Mouse (Mus musculus): ENCODE data around the gene Myo1h. TPM values are rescaled to one million over a fixed set of nuclear protein-coding genes. Genes with fewer than 3 reads are reported as not detected.

Myo1h gene
- polyA plus RNA-seq, 1 experiment from 2014 or later = 2.0 TPM

- peaks cover 8% of the 10 kb centered on the region; the same call in 1 of the 2 replicates for H3K27me3 ChIP-seq
- no peaks in the 10 kb centered on the region for H3K9me3 ChIP-seq (replicated peaks)
- no peaks in the 10 kb centered on the region for H3K36me3 ChIP-seq
- H3K4me3 ChIP-seq = no peak overlapping the region
- H3K4me2 ChIP-seq = peak overlapping the region; percentile 30; the same call in 1 of the 2 replicates
- 22% methylated on average over 16 of the region's 16 CpGs for whole genome bisulfite sequencing
- H3K27ac ChIP-seq = no peak overlapping the region
- 0 out of 2 replicates have a peak, but pooled peaks cover 6% of the 10 kb centered on the region for H3K4me1 ChIP-seq (replicated peaks)
- no peak for ATAC-seq (replicated peaks; ENCODE audit: insufficient number of reproducible peaks, insufficient read depth, low FRiP score, low read depth)
- H3K9ac ChIP-seq = no peak overlapping the region
Observed at GRCm38 (mm10) chr5:114323791-114324507, 35.0 kb downstream of the Myo1h start.

- Histone ChIP-seq H3K27ac (no peak overlapping the region), H3K4me2 (no peak overlapping the region), H3K4me3 (no peak overlapping the region), H3K36me3 (no peaks in the 10 kb centered on the region), H3K9me3 (replicated peaks) (no peaks in the 10 kb centered on the region), H3K4me1 (replicated peaks) (no peaks in the 10 kb centered on the region), H3K9ac (no peak overlapping the region), H3K27me3 (no peaks in the 10 kb centered on the region)
- ATAC-seq (replicated peaks; ENCODE audit: insufficient number of reproducible peaks, insufficient read depth, low FRiP score, low read depth) = no peak
- WGBS = 58% methylated on average over 5 of the region's 5 CpGs
Observed at GRCm38 (mm10) chr5:114342996-114343395, 54.0 kb downstream of the Myo1h start.

DNA sequence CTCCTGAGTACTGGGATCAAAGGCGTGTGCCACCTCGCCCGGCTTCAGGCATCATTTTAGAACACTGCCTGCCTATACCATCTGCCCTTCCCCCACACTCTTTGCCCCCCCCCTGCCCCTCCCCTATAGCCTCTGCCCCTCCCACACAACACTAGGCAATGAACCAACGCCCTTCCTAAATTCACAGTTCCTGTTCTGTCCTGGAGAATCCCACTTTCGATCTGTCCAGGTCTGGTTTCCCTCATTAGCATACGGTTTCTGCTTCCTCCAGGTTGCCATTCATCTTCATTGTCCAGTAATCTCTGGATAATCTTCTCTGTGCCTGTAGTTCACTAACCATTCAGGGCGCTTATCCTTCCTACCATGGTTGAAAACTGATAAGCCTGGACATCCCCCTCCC lies 54.6 kb downstream of the Myo1h start:
- H3K9me3 ChIP-seq (replicated peaks) = no peaks in the 10 kb centered on the region
- WGBS = 82% methylated on average over 7 of the region's 7 CpGs
- no peak for ATAC-seq (replicated peaks; ENCODE audit: insufficient number of reproducible peaks, insufficient read depth, low FRiP score, low read depth)

DNA sequence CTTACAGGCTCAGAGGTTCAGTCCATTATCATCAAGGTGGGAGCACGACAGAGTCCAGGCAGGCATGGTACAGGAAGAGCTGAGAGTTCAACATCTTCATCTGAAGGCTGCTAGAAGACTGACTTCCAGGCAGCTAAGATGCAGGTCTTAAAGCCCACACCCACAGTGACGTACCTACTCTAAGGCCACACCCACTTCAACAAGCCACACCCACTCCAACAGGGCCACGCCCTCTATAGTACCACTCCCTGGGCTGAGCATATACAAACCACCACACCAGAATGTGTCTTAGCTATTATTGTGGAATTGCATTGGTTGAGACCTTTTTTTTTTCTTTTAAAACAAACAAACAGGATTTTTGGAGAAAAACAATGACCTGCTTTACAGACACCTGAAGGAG lies 56.6 kb downstream of the Myo1h start:
- ATAC-seq (replicated peaks; ENCODE audit: insufficient number of reproducible peaks, insufficient read depth, low FRiP score, low read depth) = no peak
- H3K4me2 ChIP-seq = no peak overlapping the region
- WGBS = 56% methylated on average over 3 of the region's 3 CpGs

More for the DNA sequence above, 54.6 kb downstream of the Myo1h start:
- Histone ChIP-seq H3K36me3 (no peaks in the 10 kb centered on the region), H3K9ac (no peak overlapping the region), H3K4me3 (no peak overlapping the region), H3K4me1 (replicated peaks) (no peaks in the 10 kb centered on the region), H3K27ac (no peak overlapping the region), H3K4me2 (no peak overlapping the region), H3K27me3 (no peaks in the 10 kb centered on the region)

DNA sequence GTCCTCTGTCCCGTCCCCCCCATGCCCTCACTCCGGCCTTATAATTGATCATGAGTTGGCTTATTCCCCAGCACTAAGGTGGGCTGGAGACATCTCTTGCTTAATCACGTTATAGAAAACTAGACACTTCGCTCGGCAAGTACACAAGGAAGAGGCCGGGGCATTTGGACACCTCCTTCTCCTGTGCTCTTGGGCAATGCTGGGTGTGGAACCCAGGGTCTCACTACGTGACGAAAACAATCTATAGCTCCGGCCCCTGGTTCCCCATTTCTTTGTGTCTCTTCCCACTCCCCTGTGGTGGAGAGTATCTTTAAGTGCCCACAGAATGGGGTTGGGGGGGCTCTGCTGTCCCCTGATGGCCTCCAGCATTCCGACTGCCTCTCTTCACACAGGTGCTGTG lies 58.0 kb downstream of the Myo1h start:
- ATAC-seq (replicated peaks; ENCODE audit: insufficient number of reproducible peaks, insufficient read depth, low FRiP score, low read depth) = no peak
- H3K4me2 ChIP-seq = no peak overlapping the region
- H3K4me1 ChIP-seq (replicated peaks) = no peaks in the 10 kb centered on the region
- H3K9ac ChIP-seq = no peak overlapping the region
- 71% methylated on average over 10 of the region's 10 CpGs for WGBS
- H3K27ac ChIP-seq = no peak overlapping the region
- H3K4me3 ChIP-seq = no peak overlapping the region
- no peaks in the 10 kb centered on the region for H3K9me3 ChIP-seq (replicated peaks)
- H3K36me3 ChIP-seq = no peaks in the 10 kb centered on the region
- H3K27me3 ChIP-seq = peaks cover 16% of the 10 kb centered on the region; the same call in 1 of the 2 replicates

More for the DNA sequence above, 56.6 kb downstream of the Myo1h start:
- Histone ChIP-seq H3K4me3 (no peak overlapping the region), H3K27me3 (0 out of 2 replicates have a peak, but pooled peaks cover 10% of the 10 kb centered on the region), H3K9ac (no peak overlapping the region), H3K27ac (no peak overlapping the region), H3K9me3 (replicated peaks) (no peaks in the 10 kb centered on the region), H3K4me1 (replicated peaks) (no peaks in the 10 kb centered on the region), H3K36me3 (no peaks in the 10 kb centered on the region)

- Histone ChIP-seq H3K9ac (no peak overlapping the region), H3K4me3 (no peak overlapping the region), H3K4me2 (no peak overlapping the region), H3K9me3 (replicated peaks) (no peaks in the 10 kb centered on the region), H3K36me3 (no peaks in the 10 kb centered on the region), H3K27ac (no peak overlapping the region), H3K4me1 (replicated peaks) (no peaks in the 10 kb centered on the region), H3K27me3 (peaks cover 20% of the 10 kb centered on the region; the same call in 1 of the 2 replicates)
- 62% methylated on average over 10 of the region's 10 CpGs for WGBS
- no peak for ATAC-seq (replicated peaks; ENCODE audit: insufficient number of reproducible peaks, insufficient read depth, low FRiP score, low read depth)
Observed at GRCm38 (mm10) chr5:114351490-114351889, 62.5 kb downstream of the Myo1h start.

DNA sequence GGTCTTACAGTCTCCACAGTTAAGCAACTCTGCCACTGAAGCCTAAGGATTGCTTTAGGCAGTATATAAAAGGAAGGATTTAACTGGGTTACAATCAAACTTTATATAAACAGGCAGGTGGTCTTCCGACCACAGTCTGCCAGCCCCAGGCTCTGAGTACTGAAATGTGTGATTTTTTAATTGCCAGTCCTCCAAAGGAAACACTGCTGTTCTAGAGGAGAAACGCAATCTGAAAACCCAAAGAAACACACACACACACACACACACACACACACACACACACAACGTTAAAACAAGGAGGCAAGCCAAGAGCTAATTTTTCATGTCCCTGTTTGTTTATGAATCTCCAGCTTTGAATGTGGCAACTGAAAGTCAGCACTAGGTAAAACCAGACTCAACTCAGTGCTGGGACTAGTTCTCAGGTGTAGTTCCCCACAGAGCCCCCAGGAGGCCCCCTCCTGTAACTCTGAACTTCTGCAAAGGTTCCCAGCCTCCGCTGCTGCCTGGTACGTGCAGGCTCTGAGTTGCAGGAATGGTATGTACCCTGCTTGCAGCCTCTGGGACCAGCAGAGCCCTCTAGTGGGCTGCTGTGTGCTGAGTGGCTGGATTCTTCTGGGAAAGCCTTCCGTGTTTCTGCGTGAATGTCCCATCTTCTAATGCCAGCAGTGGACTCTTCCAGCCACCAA lies 67.4 kb downstream of the Myo1h start:
- Histone ChIP-seq H3K27ac (peak overlapping the region; percentile 74), H3K9me3 (replicated peaks) (no peaks in the 10 kb centered on the region), H3K4me1 (replicated peaks) (peaks cover 11% of the 10 kb centered on the region), H3K4me2 (peak overlapping the region; percentile 49), H3K9ac (0 out of 2 replicates have a peak overlapping the region, but pooled peaks have one; percentile 33), H3K4me3 (peak overlapping the region; percentile 29), H3K36me3 (peaks cover 2% of the 10 kb centered on the region; the same call in 1 of the 2 replicates), H3K27me3 (peaks cover 7% of the 10 kb centered on the region; the same call in 1 of the 2 replicates)
- WGBS = 21% methylated on average over 7 of the region's 7 CpGs
- ATAC-seq (replicated peaks; ENCODE audit: insufficient number of reproducible peaks, insufficient read depth, low FRiP score, low read depth) = peak; percentile 90

- peak overlapping the region; percentile 49 for H3K4me2 ChIP-seq
- H3K27me3 ChIP-seq = peaks cover 4% of the 10 kb centered on the region; the same call in 1 of the 2 replicates
- peaks cover 11% of the 10 kb centered on the region for H3K4me1 ChIP-seq (replicated peaks)
- H3K27ac ChIP-seq = peak overlapping the region; percentile 74
- WGBS = 46% methylated on average over 23 of the region's 23 CpGs
- peaks cover 7% of the 10 kb centered on the region; the same call in 1 of the 2 replicates for H3K36me3 ChIP-seq
- H3K9ac ChIP-seq = peak overlapping the region; percentile 33; the same call in 1 of the 2 replicates
- no peaks in the 10 kb centered on the region for H3K9me3 ChIP-seq (replicated peaks)
- H3K4me3 ChIP-seq = peak overlapping the region; percentile 29
- peak; percentile 71 for ATAC-seq (replicated peaks; ENCODE audit: insufficient number of reproducible peaks, insufficient read depth, low FRiP score, low read depth)
Observed at GRCm38 (mm10) chr5:114356936-114357751, 68.2 kb downstream of the Myo1h start.

DNA sequence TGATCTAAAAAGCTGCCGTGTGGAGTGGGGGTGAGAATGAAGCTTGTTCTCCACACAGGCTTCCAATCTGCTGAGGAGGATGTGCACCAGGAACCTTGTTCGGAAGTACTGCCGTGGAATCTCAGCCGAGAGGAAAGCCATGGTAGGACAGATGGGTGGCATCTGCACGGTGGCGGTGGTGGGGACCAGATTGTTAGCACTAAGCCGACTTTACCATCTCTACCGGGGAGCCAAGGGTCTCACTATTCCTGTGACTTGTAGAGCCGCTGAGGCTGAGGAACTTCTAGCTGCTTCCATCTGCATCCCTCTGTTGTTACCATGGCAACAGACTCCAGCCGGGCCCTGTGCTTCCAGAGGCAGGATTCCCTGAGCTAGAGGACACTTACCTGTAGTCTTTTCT lies 69.9 kb downstream of the Myo1h start:
- peaks cover 11% of the 10 kb centered on the region for H3K4me1 ChIP-seq (replicated peaks)
- H3K4me3 ChIP-seq = no peak overlapping the region
- H3K9me3 ChIP-seq (replicated peaks) = no peaks in the 10 kb centered on the region
- ATAC-seq (replicated peaks; ENCODE audit: insufficient number of reproducible peaks, insufficient read depth, low FRiP score, low read depth) = no peak
- peaks cover 22% of the 10 kb centered on the region; the same call in 1 of the 2 replicates for H3K36me3 ChIP-seq
- WGBS = 76% methylated on average over 10 of the region's 10 CpGs
- H3K9ac ChIP-seq = no peak overlapping the region
- H3K27ac ChIP-seq = no peak overlapping the region
- H3K27me3 ChIP-seq = no peaks in the 10 kb centered on the region
- no peak overlapping the region for H3K4me2 ChIP-seq

GRCm38 (mm10) chr5:114359586-114359985 lies 70.6 kb downstream of the Myo1h start:
- H3K27ac ChIP-seq = no peak overlapping the region
- H3K36me3 ChIP-seq = peaks cover 27% of the 10 kb centered on the region
- H3K27me3 ChIP-seq = no peaks in the 10 kb centered on the region
- no peak overlapping the region for H3K4me2 ChIP-seq
- H3K4me3 ChIP-seq = no peak overlapping the region
- peaks cover 12% of the 10 kb centered on the region for H3K4me1 ChIP-seq (replicated peaks)
- no peak for ATAC-seq (replicated peaks; ENCODE audit: insufficient number of reproducible peaks, insufficient read depth, low FRiP score, low read depth)
- 63% methylated on average over 8 of the region's 8 CpGs for WGBS
- no peak overlapping the region for H3K9ac ChIP-seq
- no peaks in the 10 kb centered on the region for H3K9me3 ChIP-seq (replicated peaks)

DNA sequence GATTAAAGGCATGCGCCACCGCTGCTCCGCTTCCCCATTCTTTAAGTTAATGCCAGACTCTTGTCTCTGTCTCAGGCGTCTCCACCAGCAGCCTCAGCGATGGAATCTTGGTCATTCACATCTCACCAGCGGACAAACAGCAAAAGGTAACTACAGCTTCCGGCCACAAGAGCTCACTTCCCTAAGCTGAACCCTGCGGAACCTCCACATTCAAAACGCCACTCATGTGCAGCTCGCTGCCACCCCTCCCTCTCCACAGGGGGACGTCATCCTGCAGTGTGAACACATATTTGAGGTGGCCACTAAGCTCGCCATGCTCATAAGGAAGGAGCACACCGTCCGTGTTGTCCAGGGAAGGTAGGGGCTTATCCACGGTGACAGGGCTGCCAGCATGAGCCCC lies 72.0 kb downstream of the Myo1h start:
- H3K27me3 ChIP-seq = no peaks in the 10 kb centered on the region
- no peaks in the 10 kb centered on the region for H3K9me3 ChIP-seq (replicated peaks)
- no peak overlapping the region for H3K4me2 ChIP-seq
- no peak overlapping the region for H3K9ac ChIP-seq
- no peak overlapping the region for H3K4me3 ChIP-seq
- ATAC-seq (replicated peaks; ENCODE audit: insufficient number of reproducible peaks, insufficient read depth, low FRiP score, low read depth) = no peak
- 87% methylated on average over 15 of the region's 15 CpGs for WGBS
- peaks cover 39% of the 10 kb centered on the region for H3K36me3 ChIP-seq
- H3K27ac ChIP-seq = no peak overlapping the region
- H3K4me1 ChIP-seq (replicated peaks) = peaks cover 22% of the 10 kb centered on the region
